Mouse (Mus musculus): Measurements from ENCODE around the gene 1110065P20Rik. TPM values are rescaled to one million over a fixed set of nuclear protein-coding genes. Genes with fewer than 3 reads are reported as not detected.

The 1110065P20Rik gene
- total RNA-seq, 2 experiments from 2014 or later = 44.6 TPM

DNA sequence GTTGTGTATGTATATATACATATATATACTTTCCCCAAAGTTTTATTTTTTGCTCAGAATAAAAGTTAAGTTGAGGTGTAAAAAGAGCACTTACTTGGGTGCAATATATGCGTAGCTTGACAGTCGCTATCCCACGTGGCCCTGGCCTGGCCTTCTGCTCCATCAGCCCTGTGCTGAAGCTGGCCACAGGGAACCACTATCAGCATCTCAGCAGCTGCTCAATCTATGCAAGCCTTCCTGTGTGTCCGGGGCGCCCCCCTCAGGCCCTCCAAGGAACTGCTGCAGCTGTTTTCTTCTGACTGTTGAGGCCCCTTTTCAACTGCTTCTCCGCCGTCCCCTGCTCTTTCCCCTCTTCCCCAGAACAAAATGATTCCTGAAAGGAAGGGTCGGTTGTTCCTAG lies 3.4 kb downstream of the 1110065P20Rik start:
- peak; percentile 77 to 80 for DNase-seq (ENCODE audit: low spot score in 2 of 2)

DNA sequence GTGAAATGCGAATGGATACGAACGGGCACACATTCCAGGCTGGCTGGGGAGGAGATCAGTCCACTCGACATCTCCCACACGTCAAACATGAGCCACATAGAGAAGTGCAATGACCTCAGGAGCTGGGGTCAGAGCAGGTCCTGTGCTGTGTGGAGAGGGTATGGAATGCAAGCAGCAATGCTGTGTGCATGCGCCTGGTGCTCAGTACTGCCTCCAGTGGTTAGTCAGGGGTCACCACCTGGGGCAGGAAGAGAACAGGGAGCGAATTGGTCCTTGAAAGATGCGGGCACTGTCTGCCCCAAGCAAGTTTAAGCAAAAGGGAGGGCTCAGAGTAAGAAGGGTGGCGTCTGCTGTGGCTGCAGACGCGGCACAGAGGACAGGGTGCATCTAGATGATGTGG lies 7.5 kb downstream of the 1110065P20Rik start:
- DNase-seq (ENCODE audit: low spot score in 2 of 2) = no peak

DNA sequence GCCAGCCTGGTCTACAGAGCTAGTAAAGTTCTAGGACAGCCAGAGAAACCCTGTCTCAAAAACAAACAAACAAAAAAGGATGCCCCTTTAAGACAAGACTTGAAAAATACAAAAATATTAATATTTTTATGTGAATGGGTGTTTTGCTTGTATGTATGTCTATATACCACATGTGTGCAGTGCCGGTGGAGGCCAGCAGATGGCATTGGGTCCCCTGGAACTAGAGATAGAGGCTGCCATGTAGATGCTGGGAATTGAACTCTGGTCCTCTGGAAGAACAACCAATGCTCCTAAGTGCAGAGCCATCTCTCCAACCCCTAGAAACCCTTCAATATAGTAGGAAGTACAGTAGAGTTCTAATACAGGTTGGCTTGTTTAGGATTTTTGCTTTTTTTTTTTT lies 10.0 kb downstream of the 1110065P20Rik start:
- DNase-seq (ENCODE audit: low spot score in 2 of 2) = no peak

DNA sequence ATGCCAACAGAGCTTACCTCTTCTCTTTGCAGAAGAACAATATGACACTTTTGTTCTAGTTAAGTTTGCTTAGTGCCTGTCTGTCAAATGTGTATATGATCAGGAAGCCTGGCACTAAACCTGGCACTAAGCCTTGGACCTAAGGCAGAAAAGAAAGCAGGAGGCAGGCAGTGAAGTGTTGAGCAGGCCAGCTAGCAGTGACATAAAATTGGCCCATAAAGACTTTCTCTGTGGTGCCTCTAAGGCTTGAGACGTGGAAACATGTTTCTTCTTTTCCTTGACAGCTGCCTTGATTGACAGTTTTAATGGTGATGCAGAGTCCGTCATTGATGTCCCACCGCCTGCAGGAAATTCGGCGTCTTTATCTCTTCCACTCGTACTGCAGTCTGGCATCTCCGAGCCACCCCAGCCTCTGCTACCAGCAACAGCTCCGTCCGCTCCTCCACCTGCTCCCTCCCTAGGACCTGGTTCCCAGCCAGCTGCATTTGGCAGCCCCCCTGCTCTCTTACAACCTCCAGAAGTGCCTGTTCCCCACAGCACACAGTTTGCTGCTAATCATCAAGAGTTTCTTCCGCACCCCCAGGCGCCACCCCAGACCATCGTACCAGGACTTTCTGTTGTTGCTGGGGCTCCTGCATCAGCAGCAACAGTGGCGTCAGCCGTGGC lies 12.8 kb downstream of the 1110065P20Rik start:
- no peak for DNase-seq (ENCODE audit: low spot score in 2 of 2)

DNA sequence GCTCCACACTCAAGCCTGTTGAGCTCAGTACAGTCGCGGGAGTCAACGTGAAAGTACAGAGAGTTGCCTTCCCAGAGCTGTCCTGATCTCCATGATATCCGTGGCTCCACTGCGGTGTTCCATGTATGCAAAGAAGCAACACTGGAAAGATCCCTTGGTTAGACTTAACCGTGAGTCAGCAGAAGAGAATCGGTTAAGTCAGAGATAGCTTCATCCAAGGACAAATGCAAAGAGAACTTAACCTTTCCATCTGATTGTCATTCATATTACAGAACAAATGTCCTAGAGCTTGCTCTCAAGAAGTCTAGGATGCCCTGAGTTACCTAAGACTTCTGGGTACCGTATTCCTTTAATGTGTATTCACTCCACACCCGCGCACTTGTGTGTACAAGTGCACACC lies 18.2 kb downstream of the 1110065P20Rik start:
- no peak for DNase-seq (ENCODE audit: low spot score in 2 of 2)

DNA sequence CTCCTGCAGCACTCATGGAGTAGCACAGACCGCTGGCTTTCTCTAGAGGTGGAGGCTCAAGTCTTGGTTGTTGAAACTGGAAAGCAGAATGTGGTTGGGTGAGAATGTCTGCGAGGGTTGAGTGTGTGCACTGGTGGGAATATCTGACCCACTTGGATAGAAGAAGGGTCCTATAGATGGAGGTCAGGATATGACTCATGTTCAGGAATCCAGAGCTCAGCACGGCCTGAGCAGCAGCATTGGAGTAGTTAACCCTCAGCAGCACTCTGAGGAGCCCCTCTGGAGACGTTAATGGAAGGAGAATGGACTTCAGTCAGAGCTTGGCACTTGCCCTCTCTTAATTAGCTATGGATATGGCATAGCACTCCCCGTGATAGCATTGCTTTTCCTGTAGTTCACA lies 21.3 kb downstream of the 1110065P20Rik start:
- no peak for DNase-seq (ENCODE audit: low spot score in 2 of 2)

DNA sequence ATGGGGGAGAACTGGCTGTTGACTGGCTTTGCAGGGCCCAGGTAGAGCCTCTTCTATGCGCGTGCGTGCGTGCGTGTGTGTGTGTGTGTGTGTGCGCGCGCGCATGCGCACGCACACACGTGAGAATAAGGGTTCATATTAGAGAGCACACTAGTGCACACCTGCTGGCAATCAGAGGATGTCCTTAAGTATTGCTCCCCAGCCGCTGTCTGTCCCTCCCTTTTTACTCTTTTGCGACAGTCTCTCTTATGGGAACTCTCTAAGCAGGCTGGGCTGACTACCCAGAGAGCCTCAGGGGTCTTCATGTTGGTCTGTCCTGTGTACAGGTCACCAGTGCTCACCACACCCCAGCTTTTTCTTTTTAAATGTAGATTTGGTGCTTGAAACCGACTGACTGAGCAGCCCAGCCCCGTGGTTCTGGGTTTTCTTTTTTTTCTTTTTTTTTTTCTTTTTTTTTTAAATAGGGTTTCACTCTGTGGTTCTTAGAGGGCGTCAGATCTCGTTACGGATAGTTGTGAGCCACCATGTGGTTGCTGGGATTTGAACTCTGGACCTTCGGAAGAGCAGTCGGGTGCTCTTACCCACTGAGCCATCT lies 25.5 kb downstream of the 1110065P20Rik start:
- no peak for DNase-seq (ENCODE audit: low spot score in 2 of 2)

DNA sequence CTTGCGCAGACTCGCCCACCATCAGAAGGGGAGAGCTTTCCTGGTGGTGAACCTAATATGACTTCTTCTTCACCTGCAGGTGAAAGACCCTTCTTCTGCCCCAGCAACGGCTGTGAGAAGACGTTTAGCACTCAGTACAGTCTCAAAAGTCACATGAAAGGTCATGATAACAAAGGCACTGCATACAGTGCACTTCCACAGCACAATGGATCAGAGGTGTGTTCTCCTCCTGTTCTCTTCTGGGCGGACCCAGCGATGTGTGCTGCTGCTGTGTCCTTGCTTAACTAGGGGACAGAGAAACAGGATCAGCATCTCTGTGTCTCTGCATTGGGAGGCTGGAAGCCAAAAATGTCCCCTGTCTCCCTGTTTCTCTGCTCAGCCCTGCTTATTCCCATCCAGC lies 26.0 kb downstream of the 1110065P20Rik start:
- no peak for DNase-seq (ENCODE audit: low spot score in 2 of 2)

DNA sequence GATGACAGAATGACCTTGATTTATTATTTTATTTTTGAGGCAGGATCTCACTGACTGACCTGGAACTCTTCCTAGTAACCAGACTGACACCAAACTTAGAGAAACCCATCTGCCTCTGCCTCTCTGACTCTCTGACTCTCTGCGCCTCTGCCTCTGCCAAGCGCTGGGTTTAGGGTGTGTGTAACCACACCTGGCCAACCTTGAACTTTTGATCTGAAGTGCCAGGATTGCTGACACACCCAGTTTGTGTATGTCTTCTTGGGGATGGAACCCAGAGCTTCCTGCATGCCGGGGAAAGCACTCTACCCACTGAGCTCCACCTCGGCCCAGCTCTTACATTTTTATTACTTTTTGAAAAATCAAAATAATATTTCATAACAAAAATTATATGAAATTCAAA lies 32.2 kb downstream of the 1110065P20Rik start:
- no peak for DNase-seq (ENCODE audit: low spot score in 2 of 2)

DNA sequence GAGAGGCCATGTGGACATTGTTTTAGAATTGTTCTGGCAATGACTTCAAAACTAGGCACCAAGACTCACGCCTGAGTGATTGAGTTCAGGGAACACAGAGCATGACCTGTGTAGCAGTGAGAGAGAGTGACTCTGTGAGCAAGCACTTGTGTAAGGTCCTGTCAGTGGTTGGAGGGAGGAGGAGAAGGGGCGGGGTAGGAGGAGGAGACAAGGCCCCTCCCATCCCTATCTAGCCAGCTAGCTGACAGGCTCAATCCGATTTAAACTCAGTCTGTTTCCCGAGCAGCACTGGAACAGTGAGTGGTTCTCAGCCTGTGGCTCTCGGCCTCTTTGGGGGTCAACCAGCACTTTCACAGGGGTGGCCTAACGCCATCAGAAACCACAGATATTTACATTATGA lies 33.2 kb downstream of the 1110065P20Rik start:
- DNase-seq (ENCODE audit: low spot score in 2 of 2) = peak; percentile 31 to 36

DNA sequence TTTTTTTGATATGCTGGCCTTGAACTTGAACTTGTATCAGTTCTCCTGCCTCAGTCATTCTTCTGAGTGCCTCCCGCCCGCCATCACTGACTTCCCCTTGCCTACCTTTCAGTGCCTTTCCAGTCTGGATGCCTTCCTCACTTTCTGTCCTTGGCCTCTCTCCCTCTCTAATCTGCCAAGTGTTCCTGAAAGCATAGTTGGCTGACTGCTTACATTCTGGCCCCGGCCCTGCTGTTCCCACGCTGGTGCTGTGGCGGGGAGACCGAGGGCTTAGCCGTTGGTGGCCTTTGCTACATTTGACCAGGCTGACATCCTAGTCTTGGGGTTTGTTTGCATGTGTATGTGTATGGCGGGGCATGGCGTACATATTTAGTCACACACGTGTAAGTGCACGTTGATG lies 35.1 kb downstream of the 1110065P20Rik start:
- no peak for DNase-seq (ENCODE audit: low spot score in 2 of 2)

DNA sequence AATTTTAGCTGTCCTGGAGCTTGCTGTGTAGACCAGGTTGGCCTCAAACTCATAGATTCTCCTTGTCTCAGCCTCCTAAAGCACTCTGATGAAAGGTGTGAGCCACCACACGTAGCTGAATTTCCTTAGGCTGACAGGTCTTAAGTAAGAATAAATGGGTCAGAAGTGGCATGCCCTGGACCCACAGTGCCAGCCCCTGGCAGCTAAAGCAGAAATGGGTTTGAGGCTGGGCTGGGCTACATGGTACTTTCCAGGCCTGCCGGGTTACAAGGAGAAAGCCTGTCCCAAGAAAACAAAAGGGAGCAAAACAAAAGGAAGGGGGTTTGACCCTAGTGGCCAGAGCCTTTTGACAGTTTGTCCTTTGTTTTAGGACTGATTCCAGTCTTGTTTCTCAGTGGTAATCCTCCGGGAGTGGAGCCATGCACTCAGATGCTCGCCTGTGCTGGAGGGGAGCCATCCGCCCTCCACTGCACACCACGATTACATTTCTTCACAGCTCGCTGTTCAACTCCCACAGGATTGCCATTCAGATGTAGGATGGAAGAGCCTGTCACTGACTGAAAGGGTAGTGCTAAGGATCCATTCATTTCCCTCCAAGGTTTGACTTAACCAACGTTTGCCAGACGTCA lies 39.5 kb downstream of the 1110065P20Rik start:
- DNase-seq (ENCODE audit: low spot score in 2 of 2) = no peak

DNA sequence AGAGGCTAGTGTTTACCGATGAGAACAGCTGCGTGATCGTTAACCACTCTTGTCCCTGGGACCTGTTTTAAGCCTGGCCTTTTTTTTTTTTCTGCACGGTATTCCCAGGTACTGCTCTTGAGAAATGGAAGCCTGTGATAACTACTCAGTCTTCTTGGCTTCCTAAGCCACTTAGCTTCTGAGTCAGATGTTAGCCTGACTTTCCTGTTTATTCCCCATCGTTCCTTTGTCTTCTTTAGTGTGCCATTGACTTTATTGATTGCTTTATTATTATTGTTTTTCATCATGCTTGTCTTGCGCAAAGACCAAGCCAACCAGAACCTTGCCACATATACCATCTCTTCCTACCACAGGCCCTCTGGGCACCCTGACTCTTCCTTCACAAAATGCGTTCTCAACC lies 40.9 kb downstream of the 1110065P20Rik start:
- no peak for DNase-seq (ENCODE audit: low spot score in 2 of 2)

DNA sequence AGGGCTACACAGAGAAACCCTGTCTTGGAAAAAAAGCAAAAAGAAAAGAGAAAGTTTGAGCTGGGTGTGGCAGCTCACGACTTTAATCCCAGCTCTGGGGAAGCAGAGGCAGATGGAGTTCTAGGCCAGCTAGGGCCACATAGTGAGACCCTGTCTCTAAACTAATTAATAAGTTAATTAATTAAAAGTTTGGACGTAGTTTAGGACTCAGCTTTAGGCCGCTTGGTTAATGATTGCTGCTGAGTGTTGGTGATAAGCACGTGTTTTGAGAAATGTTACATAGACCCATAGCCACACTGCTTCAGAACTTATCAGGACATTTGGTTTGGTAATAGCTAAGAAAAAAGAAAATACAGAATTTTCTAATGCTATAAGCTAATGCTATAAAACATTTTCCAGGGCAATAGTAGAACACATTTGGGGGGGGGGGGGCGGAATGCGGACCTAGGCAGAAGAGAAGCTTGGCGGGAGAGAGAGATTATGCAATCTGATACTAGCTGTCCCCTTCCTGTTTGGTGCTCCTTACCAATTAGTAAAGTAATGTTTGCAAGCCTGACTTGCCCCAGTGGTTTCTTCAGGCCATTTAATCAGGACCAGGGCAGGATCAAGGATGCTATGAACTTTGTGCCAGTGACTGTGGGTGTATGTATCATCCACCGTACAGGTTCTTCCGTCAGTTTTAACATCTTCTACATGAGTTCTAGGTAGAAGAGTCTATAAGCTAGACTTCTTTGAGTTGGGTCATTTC lies 41.7 kb downstream of the 1110065P20Rik start:
- DNase-seq (ENCODE audit: low spot score in 2 of 2) = no peak

DNA sequence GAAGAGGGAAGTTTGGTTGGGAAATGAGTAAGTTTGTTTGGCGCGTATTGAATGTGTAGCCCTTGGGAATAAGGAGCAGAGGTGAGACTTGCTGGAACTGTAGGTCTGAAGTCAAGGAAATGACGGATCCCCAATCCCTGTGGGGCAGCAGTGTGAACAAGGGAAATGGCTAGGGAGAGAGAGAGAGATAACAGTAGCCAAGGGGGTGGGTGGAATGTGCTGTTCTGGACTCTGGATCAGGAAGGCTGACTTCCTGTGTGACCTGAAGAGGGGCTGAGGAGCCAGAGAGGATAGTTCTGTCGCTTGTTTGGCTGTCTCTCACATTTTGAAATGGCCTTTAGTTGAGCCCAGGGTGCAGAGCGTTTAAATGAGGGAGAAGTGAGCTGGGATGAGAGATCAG lies 42.5 kb downstream of the 1110065P20Rik start:
- no peak for DNase-seq (ENCODE audit: low spot score in 2 of 2)

DNA sequence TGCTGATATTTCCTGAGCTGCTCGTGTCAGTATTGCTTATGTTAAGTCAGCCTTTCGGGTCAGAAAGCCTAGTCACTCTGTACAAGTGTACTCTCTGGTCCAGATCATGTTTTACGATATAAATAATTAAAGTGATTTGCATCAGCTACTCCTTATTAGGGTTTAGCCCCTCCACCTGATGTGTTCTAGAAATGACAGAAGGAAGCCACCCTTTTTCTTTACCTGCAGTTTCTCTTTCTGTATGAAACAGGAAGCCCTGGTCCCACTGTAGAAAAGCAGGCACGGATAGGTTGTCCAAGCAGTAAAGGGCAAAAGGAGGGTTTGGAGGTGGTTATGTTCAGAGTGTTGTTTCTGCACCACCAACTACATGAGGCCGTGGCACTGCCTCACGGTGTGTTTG lies 47.6 kb downstream of the 1110065P20Rik start:
- DNase-seq (ENCODE audit: low spot score in 2 of 2) = no peak

DNA sequence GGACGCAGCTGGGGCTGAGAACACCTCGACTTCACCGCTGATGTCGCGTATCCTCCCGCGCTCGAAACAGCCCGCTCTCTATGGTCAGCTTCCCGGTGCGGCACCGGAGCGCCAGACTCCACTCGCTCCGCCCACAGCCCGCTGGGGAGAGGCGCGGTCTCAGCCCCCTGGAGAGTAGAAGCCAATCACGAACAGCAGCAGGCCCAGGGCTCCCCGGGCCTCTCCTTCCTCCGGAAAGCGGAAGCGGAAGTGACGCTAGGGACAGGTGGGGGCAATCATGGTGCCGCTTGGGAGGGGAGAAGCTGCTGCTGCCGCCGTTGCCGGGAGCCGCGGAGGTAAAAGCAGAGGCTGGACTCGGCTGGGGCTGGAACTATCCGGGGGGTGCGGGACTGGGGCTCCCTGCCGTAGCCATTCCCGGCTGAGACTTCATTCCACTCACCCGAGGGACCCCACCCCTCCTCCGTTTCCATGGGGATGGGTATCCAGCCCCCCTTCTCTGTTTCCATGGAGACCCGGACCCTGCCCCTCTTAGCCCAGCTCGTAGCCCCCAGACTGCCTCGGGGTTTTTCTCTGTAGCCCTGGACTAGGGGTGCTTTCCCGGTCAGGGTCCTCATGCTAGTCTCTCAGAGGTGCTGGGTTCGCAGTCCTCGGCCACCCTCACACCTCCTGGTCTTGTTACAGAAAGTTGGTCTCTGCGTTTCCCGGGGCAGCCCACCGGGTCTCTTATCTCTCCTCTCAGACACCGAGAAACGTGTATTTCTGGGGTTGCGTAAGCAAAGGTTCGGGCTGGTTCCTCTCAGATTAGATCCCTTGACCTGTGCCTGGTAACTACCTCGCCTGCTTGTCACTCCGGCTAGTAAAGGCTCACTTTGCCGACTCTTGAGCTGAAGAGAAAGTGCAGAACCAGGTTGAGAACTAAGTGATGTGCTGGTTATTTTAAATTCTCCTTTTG lies 48.4 kb downstream of the 1110065P20Rik start:
- DNase-seq (ENCODE audit: low spot score in 2 of 2) = peak; percentile 94

DNA sequence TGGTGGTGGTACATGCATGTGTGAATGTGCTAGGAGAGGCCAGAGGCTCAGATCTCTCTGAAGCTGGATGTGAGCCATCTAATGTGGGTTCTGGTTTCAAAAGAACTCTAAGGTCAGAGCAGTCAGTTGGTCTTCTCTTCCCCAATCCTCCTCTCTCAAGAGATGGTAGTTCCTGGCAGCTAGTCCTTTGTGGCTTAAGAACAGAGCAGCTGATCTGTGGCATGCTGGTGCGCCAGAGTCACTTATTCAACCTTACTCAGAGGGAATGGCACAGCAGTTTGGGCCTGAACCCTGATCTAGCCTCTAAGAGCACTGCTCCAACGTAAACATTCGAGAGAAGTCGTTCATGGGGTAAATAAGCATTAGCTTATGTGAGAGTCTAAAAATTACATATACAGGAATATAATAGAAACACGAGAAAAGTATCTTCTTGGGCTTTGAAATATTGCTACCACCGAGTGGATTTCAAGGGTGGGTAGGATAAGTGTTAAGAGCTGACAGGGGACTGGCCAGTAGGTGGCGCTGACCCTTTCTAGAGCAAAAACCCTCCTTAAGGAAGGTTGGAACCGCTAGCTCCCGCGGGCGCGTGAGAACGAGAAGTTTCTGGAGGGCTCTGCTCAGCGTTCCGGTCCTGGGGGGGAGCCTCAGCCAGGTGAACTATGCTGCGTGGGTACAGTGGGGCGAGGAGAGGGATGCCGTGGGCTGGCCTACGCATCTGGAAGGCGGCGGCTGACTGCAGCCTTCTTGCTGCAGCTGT lies 49.3 kb downstream of the 1110065P20Rik start, which contains the start of gene Mtf1:
TSS of gene Mtf1 (plus strand) at position 553 of the 757 bp plus-strand sequence.
- peak; percentile 80 to 89 for DNase-seq (ENCODE audit: low spot score in 2 of 2)
